Mouse (Mus musculus): ENCODE data around the gene Usp29. TPM values are rescaled to one million over a fixed set of nuclear protein-coding genes. Genes with fewer than 3 reads are reported as not detected.
A peak's percentile ranks its signal among the peaks of the same experiment; 100 is the strongest.

Usp29 gene
- total RNA-seq, 2 experiments from 2014 or later, result 0.99 to 1.3 TPM

DNA sequence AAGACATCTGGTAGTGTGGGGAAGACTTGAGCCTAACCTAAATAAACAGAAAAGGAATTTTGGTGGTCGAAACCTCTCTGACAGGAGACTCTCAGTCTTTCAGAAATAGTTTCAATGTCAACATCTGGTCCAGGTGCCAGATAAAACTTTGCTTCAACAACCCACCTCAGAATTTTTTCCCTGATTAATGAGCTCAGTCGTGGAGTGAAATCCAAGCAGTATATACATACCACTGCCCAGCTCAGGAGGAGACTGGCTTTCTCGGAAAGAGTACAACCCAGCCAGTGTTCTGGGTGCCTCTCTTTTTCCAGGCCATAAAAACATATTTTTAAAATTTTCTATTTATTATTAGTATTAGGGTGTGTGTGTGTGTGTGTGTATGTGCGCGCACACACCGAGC lies 89.9 kb downstream of the Usp29 start:
- no peak for DNase-seq

GRCm38 (mm10) chr7:6822633-6823032 lies 92.3 kb downstream of the Usp29 start:
- DNase-seq, result no peak

DNA sequence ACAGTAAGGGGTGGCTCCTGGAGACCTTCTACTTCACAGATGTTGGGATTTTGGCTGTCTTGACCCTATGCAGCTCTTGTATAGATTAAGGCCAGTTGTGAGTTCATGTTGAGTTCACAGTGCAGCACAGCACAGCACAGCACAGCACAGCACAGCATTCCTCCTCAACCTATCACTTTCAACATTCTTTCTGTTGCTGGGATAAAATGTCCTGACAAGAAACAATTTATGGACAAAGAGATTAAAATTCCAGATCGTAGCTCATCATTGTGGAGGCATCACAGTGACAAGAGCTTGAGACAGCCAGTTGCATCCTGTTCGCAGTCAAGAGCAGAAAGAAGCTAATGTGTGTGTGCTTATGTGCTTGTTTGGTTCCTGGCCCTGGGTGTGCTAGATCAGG lies 93.3 kb downstream of the Usp29 start:
- no peak for DNase-seq

DNA sequence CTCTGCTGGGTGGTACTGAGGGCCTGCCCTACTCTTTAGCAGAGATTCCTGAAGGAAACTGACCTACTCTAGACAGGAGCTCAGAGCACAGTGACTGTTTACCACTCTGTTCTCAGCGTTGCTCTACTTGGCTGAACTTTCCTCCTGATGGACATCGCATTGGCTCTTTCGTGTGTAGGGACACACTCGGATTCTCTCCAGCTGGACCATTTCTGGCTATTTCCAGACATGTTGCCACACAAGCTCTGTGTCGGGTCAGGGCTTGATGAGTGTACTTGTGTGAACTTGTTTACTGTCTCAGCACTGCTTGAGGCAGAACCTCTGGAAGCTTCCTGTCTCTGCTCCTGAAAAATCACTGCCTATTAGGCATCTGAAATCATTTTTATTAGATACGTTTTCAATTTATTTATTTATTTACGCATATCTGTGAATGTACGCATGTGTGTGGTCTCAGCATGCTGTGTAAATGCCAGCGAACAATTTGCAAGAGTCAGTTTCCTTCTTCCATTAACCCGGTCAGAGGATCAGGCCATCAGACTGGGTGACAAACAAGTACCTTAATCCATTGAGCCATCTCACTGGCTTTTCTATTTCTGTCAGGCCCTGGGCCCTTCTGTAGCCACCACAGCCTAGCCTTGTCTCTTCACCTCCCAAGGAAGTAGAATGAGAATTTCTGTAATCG lies 95.7 kb downstream of the Usp29 start:
- peak; percentile 26 to 39 for DNase-seq

DNA sequence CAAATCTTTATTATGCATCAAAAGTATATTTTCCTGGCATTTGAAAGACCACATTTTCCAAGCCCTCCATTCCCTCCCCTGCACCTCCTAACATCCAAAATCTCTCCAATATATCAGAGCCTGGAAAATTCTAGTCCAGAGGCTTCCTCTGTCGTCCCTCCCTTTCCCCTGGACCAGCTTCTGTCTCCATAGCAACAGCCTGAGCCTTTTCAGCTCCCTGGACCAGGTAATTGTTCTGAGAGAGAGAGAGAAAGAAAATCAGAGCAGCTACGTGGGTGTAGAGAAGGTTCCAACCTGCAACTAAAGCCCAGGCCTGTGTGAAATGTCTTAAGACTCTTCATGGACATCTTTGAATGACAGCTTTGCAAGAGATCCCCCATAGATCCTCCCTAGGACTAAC lies 98.8 kb downstream of the Usp29 start:
- DNase-seq, result no peak

DNA sequence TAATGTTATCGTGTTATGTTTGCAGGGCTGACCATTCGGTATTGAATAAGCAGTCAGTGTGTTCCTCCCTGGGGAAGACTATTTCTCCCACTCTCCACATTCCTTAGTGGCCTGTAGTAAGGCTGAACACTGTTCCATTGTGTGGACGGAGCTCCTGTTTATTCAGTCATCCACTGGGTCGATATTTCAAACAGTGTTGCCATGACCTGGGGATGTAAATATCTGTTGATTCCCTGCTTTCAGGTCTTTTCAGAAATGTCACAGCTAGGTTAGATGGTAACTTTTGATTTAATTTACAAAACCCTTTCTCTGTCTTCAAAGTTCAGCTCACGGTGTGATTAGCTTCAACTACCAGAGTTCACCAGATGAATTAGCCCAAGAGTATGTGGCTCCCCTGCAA lies 104.6 kb downstream of the Usp29 start:
- no peak for DNase-seq

DNA sequence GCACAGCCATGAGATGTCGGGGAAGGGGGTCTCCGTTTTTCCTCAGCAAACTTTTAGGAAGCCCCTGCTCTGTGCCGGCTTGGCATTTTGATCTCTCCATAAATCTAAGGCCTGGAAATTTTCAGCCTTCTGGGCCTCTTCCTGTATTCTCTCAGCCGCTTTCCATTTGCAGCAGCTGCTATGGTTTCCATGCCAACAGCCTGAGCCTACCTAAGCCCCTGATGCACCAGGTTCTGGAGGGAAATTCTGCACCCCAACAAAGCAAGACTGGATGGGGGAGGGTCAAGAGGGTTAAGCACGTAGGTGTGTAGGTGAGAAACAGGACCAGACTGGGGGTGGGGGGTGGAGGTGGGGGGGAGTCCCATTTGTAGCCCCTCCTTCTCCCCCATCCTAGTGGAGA lies 105.0 kb downstream of the Usp29 start:
- DNase-seq, result no peak

DNA sequence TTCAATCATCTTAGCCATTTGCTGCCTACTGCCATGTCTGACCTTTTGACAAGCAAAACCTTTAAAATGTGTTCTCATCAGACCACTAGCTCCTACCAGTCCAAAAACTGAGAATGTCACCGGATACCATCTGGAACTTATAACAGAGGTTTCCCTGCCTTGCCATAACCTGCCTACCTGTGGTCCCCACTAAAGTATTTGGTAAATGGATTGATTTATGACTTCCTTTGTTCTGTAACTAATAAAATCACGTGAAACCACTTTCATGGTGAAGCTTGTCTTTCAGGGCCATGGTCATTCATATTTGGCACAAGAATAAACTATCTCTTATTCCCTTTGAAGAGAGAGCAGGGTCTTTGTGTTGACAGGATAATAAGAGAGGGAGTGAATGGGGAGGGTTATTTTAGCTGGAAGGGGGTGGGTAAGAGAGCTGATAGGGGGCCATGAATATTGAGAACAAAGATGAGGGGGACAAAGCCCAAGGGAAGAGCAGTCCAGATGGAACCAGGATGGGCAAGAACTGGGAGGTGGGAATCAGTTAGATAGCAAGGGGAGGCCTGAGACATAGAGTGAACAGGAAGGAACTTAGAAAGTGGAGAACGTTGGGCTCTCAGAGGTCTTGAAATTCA lies 107.0 kb downstream of the Usp29 start:
- DNase-seq, result no peak

DNA sequence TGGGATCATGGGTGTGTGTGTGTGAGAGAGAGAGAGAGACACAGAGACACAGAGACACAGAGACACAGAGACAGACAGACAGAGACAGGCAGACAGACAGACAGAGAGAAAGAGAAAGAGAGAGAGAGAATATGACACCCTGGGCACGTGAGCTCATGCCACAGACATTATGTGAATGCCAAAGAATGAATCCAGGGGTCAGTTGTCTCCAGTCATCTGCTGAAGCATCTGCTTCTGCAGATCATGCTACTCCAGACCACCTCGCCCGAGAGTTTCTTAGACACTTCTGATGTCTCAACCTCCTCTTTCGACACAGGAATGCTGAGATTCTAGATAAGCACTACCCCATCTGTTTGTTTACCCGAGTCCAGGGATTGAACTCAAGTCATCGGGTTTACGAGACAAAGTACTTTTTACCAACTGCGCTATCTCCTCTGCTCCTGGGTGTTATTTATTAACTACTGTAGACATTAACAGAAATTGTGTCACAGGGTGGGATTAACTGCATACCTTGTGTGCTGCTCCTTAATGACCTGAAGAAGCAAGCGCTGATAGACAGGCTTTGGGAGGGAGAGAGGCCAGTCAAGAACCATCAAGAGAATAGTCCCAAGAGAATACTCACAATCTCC lies 107.7 kb downstream of the Usp29 start:
- no peak for DNase-seq

DNA sequence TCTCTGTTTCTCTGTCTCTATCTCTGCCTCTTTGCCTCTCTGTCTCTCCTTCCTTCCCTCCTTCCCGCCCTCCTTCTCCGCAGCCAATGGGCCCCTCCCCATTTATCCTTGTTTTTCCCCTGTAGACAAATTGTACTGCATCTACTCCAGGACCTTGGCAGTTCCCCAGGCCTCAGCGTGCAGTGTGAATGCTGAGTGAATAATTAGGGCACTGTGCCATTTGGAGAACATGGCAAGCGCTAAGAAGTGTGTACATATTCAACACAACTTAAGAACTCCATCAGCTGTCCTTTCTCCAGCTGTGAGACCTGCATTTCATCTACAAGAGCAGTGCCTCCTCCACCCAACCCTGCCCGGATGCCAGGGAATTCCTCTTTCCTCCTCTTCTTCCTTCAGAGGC lies 110.5 kb downstream of the Usp29 start:
- DNase-seq, result peak in 1 of 2 experiments; percentile 10

DNA sequence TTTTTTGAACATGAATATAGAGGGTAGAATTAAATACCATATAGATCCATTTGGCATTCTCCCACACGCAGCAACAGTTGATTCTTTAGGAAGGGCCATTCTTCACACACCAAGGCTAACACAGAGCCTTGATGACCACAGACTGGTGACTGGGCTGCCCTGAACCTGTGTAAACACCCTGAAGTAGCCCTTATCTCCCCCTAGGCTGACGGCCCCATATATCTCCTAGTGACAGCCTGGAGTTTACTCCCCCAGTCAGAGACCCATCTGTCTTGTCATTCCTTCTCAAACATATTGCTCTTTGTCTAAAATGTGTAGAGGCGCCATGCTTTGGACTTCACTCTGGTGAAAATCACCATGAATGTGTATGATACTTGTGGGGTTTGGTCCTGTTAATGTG lies 119.1 kb downstream of the Usp29 start:
- DNase-seq, result no peak

- DNase-seq, result no peak
Measured at GRCm38 (mm10) chr7:6850321-6850720, 119.9 kb downstream of the Usp29 start.

GRCm38 (mm10) chr7:6851256-6851655 lies 120.9 kb downstream of the Usp29 start:
- DNase-seq, result no peak

- DNase-seq, result no peak
Measured at GRCm38 (mm10) chr7:6851717-6852503, 121.5 kb downstream of the Usp29 start.

GRCm38 (mm10) chr7:6855613-6856405 lies 125.4 kb downstream of the Usp29 start:
- no peak for DNase-seq

DNA sequence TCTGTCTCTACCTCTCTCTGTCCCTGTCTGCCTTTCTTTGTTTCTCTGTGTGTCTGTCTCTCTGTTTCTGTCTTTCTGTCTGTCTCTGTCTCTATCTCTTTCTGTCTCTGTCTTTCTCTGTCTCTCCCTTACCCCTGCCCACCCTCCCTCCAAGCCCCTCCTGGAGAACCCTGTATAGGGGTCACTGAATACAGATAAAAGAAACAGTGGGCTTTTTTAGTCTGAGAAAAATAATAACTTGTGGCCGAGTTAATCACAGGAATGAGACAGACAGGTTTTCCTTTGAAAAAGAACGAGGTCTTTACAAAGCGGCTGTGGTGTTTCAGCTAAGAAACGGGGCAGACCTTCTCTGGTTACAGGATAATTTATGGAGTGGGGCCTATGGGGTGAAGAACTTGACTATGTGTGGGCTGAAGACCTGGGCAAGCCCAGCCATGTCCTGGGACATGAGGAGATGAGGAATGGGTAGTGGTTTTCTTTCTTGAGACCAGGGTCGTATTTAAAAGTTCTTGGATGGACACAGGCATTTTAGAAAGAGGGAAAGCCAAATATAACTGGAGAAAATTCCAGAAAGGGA lies 128.4 kb downstream of the Usp29 start:
- DNase-seq, result no peak

- DNase-seq, result no peak
Measured at GRCm38 (mm10) chr7:6860689-6861088, 130.3 kb downstream of the Usp29 start.

- DNase-seq, result no peak
Measured at GRCm38 (mm10) chr7:6866351-6866750, 136.0 kb downstream of the Usp29 start.

DNA sequence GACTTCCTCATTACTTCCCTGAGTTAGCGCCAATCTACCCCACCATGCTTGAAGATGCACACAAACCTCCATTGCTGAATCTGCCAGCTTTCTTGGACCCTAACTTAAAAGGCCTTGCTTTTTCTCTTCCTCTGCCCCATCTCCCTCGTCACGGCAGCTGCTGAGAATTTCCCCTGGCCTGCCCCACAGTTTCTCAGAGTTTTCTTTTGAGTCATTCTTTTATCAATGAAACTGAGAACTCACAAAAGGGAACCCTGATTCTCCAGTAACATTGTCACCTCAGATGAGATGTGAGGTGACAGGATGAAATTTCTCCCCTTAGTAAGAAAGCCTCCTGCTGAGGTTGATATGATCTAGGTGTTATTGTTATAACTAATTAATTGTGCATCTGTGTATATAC lies 138.5 kb downstream of the Usp29 start:
- DNase-seq, result no peak

DNA sequence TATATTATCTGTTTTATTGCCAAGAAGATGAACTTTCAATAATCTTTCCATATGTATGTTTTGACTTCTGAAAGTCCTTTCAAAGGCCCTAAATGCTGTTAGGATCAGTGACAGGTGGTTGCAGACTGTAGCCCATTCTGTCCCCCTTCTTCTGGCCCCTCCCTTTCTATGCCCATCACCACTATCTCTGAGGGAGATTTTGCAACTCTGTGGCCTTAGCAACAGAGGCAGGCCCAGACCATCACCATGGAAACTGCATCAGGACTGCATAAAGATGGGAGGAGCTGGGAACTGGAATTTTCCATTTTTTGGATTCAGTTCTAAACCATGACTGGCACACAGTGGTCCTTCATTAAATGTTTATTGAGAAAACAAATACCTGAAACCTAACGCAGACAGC lies 139.2 kb downstream of the Usp29 start:
- no peak for DNase-seq

GRCm38 (mm10) chr7:6874448-6874847 lies 144.1 kb downstream of the Usp29 start:
- no peak for DNase-seq

- DNase-seq, result no peak
Measured at GRCm38 (mm10) chr7:6878202-6878601, 147.8 kb downstream of the Usp29 start.
